Mouse (Mus musculus): ENCODE measurements around the gene Bmp2k. TPM values are rescaled to one million over a fixed set of nuclear protein-coding genes. Genes with fewer than 3 reads are reported as not detected.
A peak's percentile ranks its signal among the peaks of the same experiment; 100 is the strongest.

The Bmp2k gene
- polyA plus RNA-seq, 1 experiment, result 24.3 TPM

- no peak for TF ChIP-seq GATA1 (IDR thresholded peaks at IDR 0.05; ENCODE audit: low read length)
Observed at GRCm38 (mm10) chr5:96965029-96965403, 32.5 kb upstream of the Bmp2k start.

- TF ChIP-seq GATA1 (IDR thresholded peaks at IDR 0.05; ENCODE audit: low read length), result no peak
Observed at GRCm38 (mm10) chr5:96965503-96965902, 32.0 kb upstream of the Bmp2k start.

GRCm38 (mm10) chr5:96968628-96969027 is 28.9 kb upstream of the Bmp2k start:
- peak; percentile 92 for TF ChIP-seq GATA1 (IDR thresholded peaks at IDR 0.05; ENCODE audit: low read length)

- no peak for TF ChIP-seq GATA1 (IDR thresholded peaks at IDR 0.05; ENCODE audit: low read length)
Observed at GRCm38 (mm10) chr5:96969032-96969431, 28.5 kb upstream of the Bmp2k start.

- TF ChIP-seq GATA1 (IDR thresholded peaks at IDR 0.05; ENCODE audit: low read length), result no peak
Observed at GRCm38 (mm10) chr5:96969705-96970471, 27.6 kb upstream of the Bmp2k start.

- no peak for TF ChIP-seq GATA1 (IDR thresholded peaks at IDR 0.05; ENCODE audit: low read length)
Observed at GRCm38 (mm10) chr5:96970472-96970848, 27.0 kb upstream of the Bmp2k start.

GRCm38 (mm10) chr5:96972474-96973130 is 24.9 kb upstream of the Bmp2k start:
- TF ChIP-seq GATA1 (IDR thresholded peaks at IDR 0.05; ENCODE audit: low read length), result no peak

GRCm38 (mm10) chr5:96973714-96974113 is 23.8 kb upstream of the Bmp2k start:
- no peak for TF ChIP-seq GATA1 (IDR thresholded peaks at IDR 0.05; ENCODE audit: low read length)

GRCm38 (mm10) chr5:96974661-96975060 is 22.8 kb upstream of the Bmp2k start:
- TF ChIP-seq GATA1 (IDR thresholded peaks at IDR 0.05; ENCODE audit: low read length), result no peak

- no peak for TF ChIP-seq GATA1 (IDR thresholded peaks at IDR 0.05; ENCODE audit: low read length)
Observed at GRCm38 (mm10) chr5:96975112-96975511, 22.4 kb upstream of the Bmp2k start.

- no peak for TF ChIP-seq GATA1 (IDR thresholded peaks at IDR 0.05; ENCODE audit: low read length)
Observed at GRCm38 (mm10) chr5:96976150-96976549, 21.3 kb upstream of the Bmp2k start.

GRCm38 (mm10) chr5:96979296-96980007 is 18.0 kb upstream of the Bmp2k start:
- TF ChIP-seq GATA1 (IDR thresholded peaks at IDR 0.05; ENCODE audit: low read length), result no peak

- TF ChIP-seq GATA1 (IDR thresholded peaks at IDR 0.05; ENCODE audit: low read length), result no peak
Observed at GRCm38 (mm10) chr5:96980008-96980634, 17.4 kb upstream of the Bmp2k start.

- no peak for TF ChIP-seq GATA1 (IDR thresholded peaks at IDR 0.05; ENCODE audit: low read length)
Observed at GRCm38 (mm10) chr5:96981987-96982386, 15.5 kb upstream of the Bmp2k start.

GRCm38 (mm10) chr5:96983142-96983541 is 14.3 kb upstream of the Bmp2k start:
- no peak for TF ChIP-seq GATA1 (IDR thresholded peaks at IDR 0.05; ENCODE audit: low read length)

GRCm38 (mm10) chr5:96986850-96987249 is 10.6 kb upstream of the Bmp2k start:
- TF ChIP-seq GATA1 (IDR thresholded peaks at IDR 0.05; ENCODE audit: low read length), result no peak

Data from G1E-ER4 (cell line).